Mouse (Mus musculus) right cerebral cortex, postnatal 14 days (tissue): ENCODE data around the gene Gm11549.

ENCODE experiments used
- DNase-seq: peaks from one replicate; pipeline ENCODE4 v3.0.0; 2022

The Gm11549 gene

GRCm38 (mm10) chr3:36476261-36477155 lies 45.1 kb downstream of the Gm11549 start:
- no peak for DNase-seq

- DNase-seq = peak; percentile 85
These were observed 46.0 kb downstream of the Gm11549 start, which contains the start of the genes Anxa5 and 1810062G17Rik for GRCm38 (mm10) chr3:36475532-36476087. TSS of gene Anxa5 (minus strand) at chr3:36475894. TSS of gene 1810062G17Rik (plus strand) at chr3:36475937.

GRCm38 (mm10) chr3:36474938-36475483 lies 46.6 kb downstream of the Gm11549 start:
- DNase-seq = peak; percentile 26

GRCm38 (mm10) chr3:36474421-36474820 lies 47.2 kb downstream of the Gm11549 start:
- no peak for DNase-seq

GRCm38 (mm10) chr3:36473222-36473621 lies 48.4 kb downstream of the Gm11549 start:
- DNase-seq = no peak

- no peak for DNase-seq
These were observed 49.8 kb downstream of the Gm11549 start for GRCm38 (mm10) chr3:36471856-36472255.

- no peak for DNase-seq
These were observed 52.7 kb downstream of the Gm11549 start for GRCm38 (mm10) chr3:36468871-36469270.

GRCm38 (mm10) chr3:36467632-36468031 lies 54.0 kb downstream of the Gm11549 start:
- DNase-seq = no peak

GRCm38 (mm10) chr3:36465538-36465937 lies 56.1 kb downstream of the Gm11549 start:
- no peak for DNase-seq
